ENCODE assay signal across 9 mouse cellular contexts in genomic region chr6:90819880-90820279, GRCm38 (mm10).
DNase-seq lines count a peak whose midpoint lies in the region; ATAC-seq and TF ChIP-seq lines count a peak whose summit lies in the region.
"Had no signal": no experiment of that assay in that cellular context is flagged by ENCODE, and none has a peak within 500 bp of the region (broad histone marks: within the 10 kb centered on the region; RNA-seq: fewer than 3 reads in every experiment).

No protein-coding gene starts in this region.

- no peak overlapping the region for H3K27ac ChIP-seq in ES-Bruce4 (ENCODE audit: insufficient read depth, low read length)
- H3K27ac ChIP-seq: heart, embryonic 15.5 days had no signal

- H3K4me1 ChIP-seq in ES-Bruce4 (ENCODE audit: control insufficient read depth, insufficient read depth, low read length): no peaks in the 10 kb centered on the region

- H3K36me3 ChIP-seq in ES-Bruce4 (ENCODE audit: control insufficient read depth, insufficient read depth, low read length, poor library complexity, severe bottlenecking): no peaks in the 10 kb centered on the region
- H3K36me3 ChIP-seq: heart, embryonic 15.5 days had no signal

- no peaks in the 10 kb centered on the region for H3K27me3 ChIP-seq in ES-Bruce4 (ENCODE audit: control insufficient read depth, insufficient read depth, low read length, poor library complexity, severe bottlenecking)
- H3K27me3 ChIP-seq: heart, embryonic 15.5 days had no signal

- H3K9ac ChIP-seq in ES-Bruce4 (ENCODE audit: low read depth, poor library complexity, severe bottlenecking): no peak overlapping the region
- H3K9ac ChIP-seq: heart, embryonic 15.5 days had no signal

- DNase-seq in kidney, adult 9 months: peak; percentile 21
- DNase-seq in kidney, adult 11 months: no peak
- peak; percentile 77 for DNase-seq in cerebellum, adult 9-10 months
- DNase-seq in adrenal gland, postnatal 25 days: no peak
- no peak for DNase-seq in layer of hippocampus, postnatal 10 days (ENCODE audit: low spot score in 2 of 2)
- DNase-seq in frontal cortex, postnatal 36 days (ENCODE audit: low spot score in 2 of 2): no peak

- TF ChIP-seq EP300 in ES-Bruce4 (IDR thresholded peaks at IDR 0.05; ENCODE audit: insufficient read depth, low read depth, low read length): no peak

- no peak for TF ChIP-seq POLR2A in ES-Bruce4 (IDR thresholded peaks at IDR 0.05; ENCODE audit: insufficient read depth, low read length)

- peak; percentile 49; the same call in 1 of the 2 replicates for ATAC-seq in megakaryocyte progenitor cell, adult 5-6 weeks (replicated peaks; ENCODE audit: poor library complexity)

- no peak overlapping the region for H3K4me3 ChIP-seq in ES-Bruce4 (ENCODE audit: low read depth, low read length)
- H3K4me3 ChIP-seq: heart, embryonic 15.5 days had no signal

- H3K9me3 ChIP-seq in ES-Bruce4 (replicated peaks; ENCODE audit: control insufficient read depth, insufficient read depth, low read length, poor library complexity, severe bottlenecking): no peaks in the 10 kb centered on the region
- H3K9me3 ChIP-seq: heart, embryonic 15.5 days had no signal

- peak; percentile 10 for TF ChIP-seq CTCF in ES-Bruce4 (IDR thresholded peaks at IDR 0.05; ENCODE audit: low read depth, low read length)

Comparison
In these comparisons a context has a peak if more than half of its experiments do, and no peak if none do; other contexts are left out.
1. DNase-seq: peak in kidney, adult 9 months (single experiment) and cerebellum, adult 9-10 months (single experiment); none in kidney, adult 11 months (single experiment), adrenal gland, postnatal 25 days (single experiment), layer of hippocampus, postnatal 10 days (0 of 2) and frontal cortex, postnatal 36 days (0 of 2).